Mouse (Mus musculus) intestine, embryonic 16.5 days (tissue): ENCODE measurements around the gene Mad1l1. TPM values are rescaled to one million over a fixed set of nuclear protein-coding genes. Genes with fewer than 3 reads are reported as not detected.

Experiments used
- ATAC-seq: fragments of 200-750 bp; cut with Nextera tagmentation; 2 replicates; pipeline ENCODE4 v1.8.0; 2017; ENCODE audit warnings: moderate TSS enrichment, moderate library complexity
- H3K27ac ChIP-seq: fragments of 300-500 bp; sonication (generic); 2 replicates; pipeline ENCODE4 v1.5.1; 2014; ENCODE audit warnings: mild to moderate bottlenecking, low read length
- H3K27me3 ChIP-seq: fragments of 300-500 bp; sonication (generic); replicated peaks from 2 replicates; pipeline ENCODE4 v1.6.1; 2014; ENCODE audit warnings: low read length, control low read depth, mixed read lengths; ENCODE audit not compliant: control insufficient read depth, insufficient read depth
- H3K36me3 ChIP-seq: fragments of 300-500 bp; sonication (generic); 2 replicates; pipeline ENCODE4 v1.6.1; 2014; ENCODE audit warnings: low read length, control low read depth; ENCODE audit not compliant: control insufficient read depth, insufficient read depth
- H3K4me1 ChIP-seq: fragments of 300-500 bp; sonication (generic); 2 replicates; pipeline ENCODE4 v1.6.1; 2014; ENCODE audit warnings: low read length, control low read depth, mixed read lengths; ENCODE audit not compliant: control insufficient read depth, insufficient read depth
- H3K4me2 ChIP-seq: fragments of 300-500 bp; sonication (generic); 2 replicates; pipeline ENCODE4 v1.6.1; 2014; ENCODE audit warnings: low read depth, low read length, control low read depth
- H3K4me3 ChIP-seq: fragments of 300-500 bp; sonication (generic); 2 replicates; pipeline ENCODE4 v1.5.1; 2014; ENCODE audit warnings: mild to moderate bottlenecking, low read length
- H3K9ac ChIP-seq: fragments of 300-500 bp; sonication (generic); 2 replicates; pipeline ENCODE4 v1.6.1; 2014; ENCODE audit warnings: low read depth, low read length
- H3K9me3 ChIP-seq: fragments of 300-500 bp; sonication (generic); 2 replicates; pipeline ENCODE4 v1.6.1; 2016; ENCODE audit warnings: low read length, control low read depth; ENCODE audit not compliant: control insufficient read depth
- WGBS: fragments of 180-500 bp; shearing (Covaris S2); extraction: QIAGEN DNeasy Blood & Tissue Kit; methylation state at CpG from one replicate; pipeline ENCODE4 v1.1.7; 2014; 5-methylcytosine and 5-hydroxymethylcytosine counted together
- polyA plus RNA-seq: library from polyadenylated mRNA; unstranded; fragments of >200 nt; fragmentation: Nextera tagmentation; extraction: Ambion mirVana; gene quantifications from 2 replicates; pipeline ENCODE4 v1.2.1, GENCODE M21; 2015

The Mad1l1 gene
- polyA plus RNA-seq, 1 experiment from 2014 or later, result 34.1 TPM

DNA sequence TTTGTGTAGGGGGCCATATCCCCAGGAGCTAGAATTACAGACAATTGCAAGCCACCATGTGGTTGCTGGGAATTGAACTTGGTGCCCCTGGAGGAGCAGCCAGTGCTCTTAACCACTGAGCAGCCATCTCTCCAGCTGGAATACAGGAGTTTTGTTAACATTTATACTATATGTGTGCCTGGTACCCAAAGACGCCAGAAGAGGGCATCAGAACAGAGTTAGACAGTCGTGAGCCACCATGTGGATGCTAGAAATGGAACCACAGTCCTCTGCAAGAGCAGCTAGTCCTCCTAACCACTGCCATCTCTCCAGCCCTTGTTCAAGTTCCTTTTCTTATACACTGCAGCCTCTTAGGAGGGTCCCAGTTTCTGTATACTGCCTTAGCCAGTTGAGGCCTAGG, 12.3 kb upstream of the Mad1l1 start:
- H3K4me1 ChIP-seq, result peaks cover 10% of the 10 kb centered on the region
- WGBS, result 36% methylated on average over 2 of the region's 2 CpGs
- no peaks in the 10 kb centered on the region for H3K9me3 ChIP-seq
- H3K9ac ChIP-seq, result no peak overlapping the region
- no peaks in the 10 kb centered on the region for H3K27me3 ChIP-seq
- no peak overlapping the region for H3K4me2 ChIP-seq
- no peak overlapping the region for H3K4me3 ChIP-seq
- H3K27ac ChIP-seq, result no peak overlapping the region
- ATAC-seq, result no peak
- peaks cover 12% of the 10 kb centered on the region for H3K36me3 ChIP-seq

DNA sequence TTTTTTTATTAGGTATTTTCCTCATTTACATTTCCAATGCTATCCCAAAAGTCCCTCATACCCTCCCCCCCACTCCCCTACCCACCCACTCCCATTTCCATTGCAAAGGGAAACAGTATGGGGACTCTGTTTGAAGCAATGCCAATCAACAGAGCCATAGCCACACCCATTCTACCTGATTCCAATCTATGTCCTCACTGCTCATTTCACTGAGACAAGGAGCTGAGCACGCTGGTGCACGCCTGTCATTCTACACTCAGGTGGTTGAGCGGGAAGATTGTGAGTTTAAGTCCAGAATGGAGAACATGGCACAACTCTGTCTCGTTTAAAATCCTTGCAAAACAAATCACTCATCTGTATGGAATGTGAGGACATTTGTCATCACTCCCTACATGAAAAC, 11.2 kb upstream of the Mad1l1 start:
- H3K9ac ChIP-seq, result no peak overlapping the region
- WGBS, result 56% methylated on average over 4 of the region's 4 CpGs
- H3K4me1 ChIP-seq, result peaks cover 10% of the 10 kb centered on the region
- H3K9me3 ChIP-seq, result no peaks in the 10 kb centered on the region
- H3K27ac ChIP-seq, result no peak overlapping the region
- no peak overlapping the region for H3K4me3 ChIP-seq
- peak overlapping the region; percentile 88; the same call in 1 of the 2 replicates for H3K4me2 ChIP-seq
- peaks cover 9% of the 10 kb centered on the region for H3K36me3 ChIP-seq
- peak; percentile 57; the same call in 1 of the 2 replicates for ATAC-seq
- H3K27me3 ChIP-seq, result no peaks in the 10 kb centered on the region

DNA sequence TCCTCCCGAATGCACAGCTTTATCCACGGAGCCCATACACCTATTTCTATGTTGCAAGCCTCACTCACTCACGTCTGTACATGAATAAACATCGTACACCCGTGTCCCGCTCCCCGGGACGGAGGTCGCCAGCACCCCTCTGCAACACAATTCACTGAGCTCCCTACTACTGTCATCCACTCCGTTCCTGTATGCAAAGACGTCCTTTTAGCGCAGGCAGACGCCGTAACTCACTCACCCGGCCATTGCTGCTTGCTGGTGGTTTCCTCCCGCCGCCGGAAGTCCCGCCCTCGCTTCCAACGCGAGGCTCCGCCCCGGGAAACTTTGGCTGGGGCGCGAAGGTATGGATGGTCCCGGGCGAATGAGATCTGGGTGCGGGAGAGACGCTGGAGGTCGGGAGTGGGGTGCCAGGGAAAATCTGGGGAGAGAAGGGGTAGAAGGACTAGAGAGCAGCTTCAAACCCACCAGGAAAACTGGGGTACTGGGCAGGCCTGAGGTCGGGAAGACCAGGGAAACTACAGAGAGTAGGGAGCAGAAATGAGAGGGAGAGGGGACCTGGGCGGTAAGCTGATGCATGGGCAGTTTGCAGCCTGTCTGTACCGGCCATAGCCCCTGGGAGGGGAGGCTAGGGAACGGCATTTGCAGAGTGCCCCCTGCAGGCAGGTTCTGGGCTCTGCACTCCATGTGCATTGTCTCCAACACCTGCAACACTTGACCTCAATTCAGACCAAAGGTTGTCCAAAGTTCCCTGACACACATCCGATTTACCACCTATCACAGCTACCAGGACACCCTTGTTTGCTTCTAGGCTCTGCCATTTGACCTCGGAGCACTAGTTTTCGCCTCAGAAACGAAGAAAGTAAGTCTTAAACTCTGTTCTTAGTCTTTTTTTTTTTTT, 10.5 kb upstream of the Mad1l1 start, which contains the start of gene Mrm2:
Mrm2 (minus strand) TSS at position 284 of the 898 bp plus-strand sequence.
- H3K36me3 ChIP-seq, result peaks cover 10% of the 10 kb centered on the region
- WGBS, result under 1% methylated on average over 39 of the region's 39 CpGs
- peak within 1 kb of the TSS; percentile 91 for H3K27ac ChIP-seq
- H3K9ac ChIP-seq, result peak within 1 kb of the TSS; percentile 81
- ATAC-seq, result peak; percentile 87
- H3K4me3 ChIP-seq, result peak within 1 kb of the TSS; percentile 75
- peak within 1 kb of the TSS; percentile 88 for H3K4me2 ChIP-seq
- H3K9me3 ChIP-seq, result no peaks in the 10 kb centered on the region
- H3K27me3 ChIP-seq, result no peaks in the 10 kb centered on the region
- peaks cover 10% of the 10 kb centered on the region for H3K4me1 ChIP-seq

DNA sequence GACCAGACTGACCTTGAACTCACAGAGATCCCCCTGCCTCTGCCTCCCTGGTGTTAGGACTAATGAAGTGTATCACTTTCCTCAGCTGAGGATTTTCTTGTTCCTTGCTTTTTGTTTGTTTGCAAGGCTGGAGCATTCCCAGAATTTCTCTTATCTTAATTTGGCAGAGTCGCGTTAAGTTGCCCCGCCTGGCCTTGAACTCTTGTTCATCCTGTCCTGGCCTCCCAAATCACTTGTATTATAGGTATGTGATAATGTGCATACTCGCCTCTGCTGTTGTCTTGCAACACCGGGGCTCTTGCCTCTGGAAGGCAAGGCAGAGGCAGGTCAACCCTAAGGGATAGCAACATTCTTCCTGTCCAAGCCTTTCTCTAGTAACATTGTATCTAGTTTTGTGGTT, 2.7 kb upstream of the Mad1l1 start:
- H3K9ac ChIP-seq, result no peak overlapping the region
- no peak overlapping the region for H3K27ac ChIP-seq
- WGBS, result 88% methylated on average over 5 of the region's 5 CpGs
- H3K4me2 ChIP-seq, result no peak overlapping the region
- peaks cover 8% of the 10 kb centered on the region; the same call in 1 of the 2 replicates for H3K36me3 ChIP-seq
- no peaks in the 10 kb centered on the region for H3K9me3 ChIP-seq
- no peak for ATAC-seq
- no peak overlapping the region for H3K4me3 ChIP-seq
- no peaks in the 10 kb centered on the region for H3K27me3 ChIP-seq
- peaks cover 6% of the 10 kb centered on the region; the same call in 1 of the 2 replicates for H3K4me1 ChIP-seq

DNA sequence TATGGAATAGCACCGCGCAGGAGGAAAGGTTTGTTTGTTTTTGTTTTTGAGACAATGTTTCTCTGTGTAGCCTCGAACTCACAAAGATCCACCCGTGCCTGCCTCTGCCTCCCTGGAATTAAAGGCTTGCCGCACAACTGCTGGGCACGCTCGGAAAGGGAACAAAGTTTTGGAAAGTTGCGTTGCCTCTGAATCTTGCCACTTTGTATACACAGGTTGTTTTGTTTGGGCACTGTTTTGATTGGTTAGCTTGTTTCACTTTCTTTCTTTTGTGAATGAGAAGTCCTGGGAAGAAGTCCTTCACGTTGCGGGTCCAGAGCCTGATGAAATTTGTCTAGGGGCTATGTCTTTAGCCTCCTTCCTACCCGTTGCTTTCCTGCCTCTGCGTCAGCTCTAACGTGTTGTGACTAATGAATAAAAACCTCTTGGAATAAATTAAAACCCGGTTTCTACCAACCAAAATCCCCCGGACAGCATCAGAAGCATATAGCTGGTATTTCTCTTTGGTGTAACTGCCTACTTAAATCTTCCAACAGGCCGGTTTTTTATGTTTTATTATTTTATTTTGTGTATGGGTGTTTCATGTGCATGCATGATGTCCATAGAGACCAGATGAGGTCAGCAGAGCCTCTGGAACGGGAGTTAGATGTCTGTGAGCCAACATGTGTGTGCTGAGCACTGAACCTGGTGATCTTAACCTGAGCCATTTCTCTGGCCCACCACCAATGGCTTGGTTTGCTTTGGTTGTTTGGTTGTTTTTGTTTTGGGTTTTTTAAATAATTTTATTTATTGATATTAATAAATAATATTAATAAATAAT, 614 bp upstream of the Mad1l1 start:
- 1% methylated on average over 17 of the region's 17 CpGs for WGBS
- ATAC-seq, result peak; percentile 32

DNA sequence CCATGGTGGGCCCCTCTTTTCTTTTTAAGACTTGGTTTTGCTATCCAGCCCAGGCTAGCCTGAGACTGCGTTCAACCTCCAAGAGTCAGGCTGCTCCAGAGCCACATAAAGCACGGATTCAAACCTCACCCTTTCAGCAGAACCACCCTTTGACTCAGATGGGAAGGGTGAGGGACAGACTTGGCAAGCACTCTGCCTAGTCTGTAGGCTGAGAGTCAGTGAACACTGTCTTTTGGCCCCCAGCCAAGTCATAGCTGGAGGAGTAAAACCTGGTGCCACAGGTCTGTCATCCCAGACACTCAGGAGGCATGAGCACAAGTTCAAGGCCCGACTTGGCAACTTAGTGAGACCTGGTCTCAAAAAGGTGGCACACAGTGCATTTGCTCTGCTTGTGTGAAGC, 4.6 kb downstream of the Mad1l1 start:
- 81% methylated on average over 3 of the region's 3 CpGs for WGBS
- Histone ChIP-seq H3K4me1 (peaks cover 6% of the 10 kb centered on the region; the same call in 1 of the 2 replicates), H3K27me3 (no peaks in the 10 kb centered on the region), H3K9me3 (no peaks in the 10 kb centered on the region), H3K4me2 (no peak overlapping the region), H3K4me3 (no peak overlapping the region), H3K36me3 (no peaks in the 10 kb centered on the region), H3K9ac (no peak overlapping the region), H3K27ac (no peak overlapping the region)
- no peak for ATAC-seq

More for the DNA sequence above, 614 bp upstream of the Mad1l1 start:
- Histone ChIP-seq H3K27me3 (no peaks in the 10 kb centered on the region), H3K4me1 (peaks cover 6% of the 10 kb centered on the region; the same call in 1 of the 2 replicates), H3K4me3 (peak overlapping the region; percentile 96), H3K27ac (peak overlapping the region; percentile 68), H3K9ac (peak overlapping the region; percentile 98), H3K36me3 (no peaks in the 10 kb centered on the region), H3K9me3 (no peaks in the 10 kb centered on the region), H3K4me2 (peak overlapping the region; percentile 62)

DNA sequence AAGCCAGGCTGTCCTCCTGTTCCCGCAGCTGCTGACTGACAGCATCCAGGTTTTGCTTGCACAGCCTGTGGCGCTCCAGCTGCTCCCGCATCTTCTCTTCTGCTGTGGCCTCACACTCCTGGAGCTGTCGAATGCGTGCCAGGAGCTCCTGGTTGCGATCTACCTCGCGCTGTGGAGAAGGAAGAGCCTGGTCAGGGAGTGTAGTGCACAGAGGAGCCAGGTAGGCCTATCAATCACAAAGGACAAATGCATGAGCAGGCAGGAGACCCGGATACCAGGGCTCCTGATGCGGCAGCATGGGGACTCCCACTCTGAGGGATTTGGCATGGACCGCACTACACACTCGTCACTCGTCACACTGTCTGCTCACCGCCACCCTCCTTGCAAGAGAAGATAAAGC, 13.8 kb downstream of the Mad1l1 start:
- Histone ChIP-seq H3K9ac (no peak overlapping the region), H3K27ac (no peak overlapping the region), H3K4me3 (no peak overlapping the region), H3K4me1 (no peaks in the 10 kb centered on the region), H3K36me3 (peaks cover 15% of the 10 kb centered on the region), H3K9me3 (no peaks in the 10 kb centered on the region), H3K27me3 (no peaks in the 10 kb centered on the region), H3K4me2 (no peak overlapping the region)
- no peak for ATAC-seq
- 94% methylated on average over 14 of the region's 14 CpGs for WGBS

DNA sequence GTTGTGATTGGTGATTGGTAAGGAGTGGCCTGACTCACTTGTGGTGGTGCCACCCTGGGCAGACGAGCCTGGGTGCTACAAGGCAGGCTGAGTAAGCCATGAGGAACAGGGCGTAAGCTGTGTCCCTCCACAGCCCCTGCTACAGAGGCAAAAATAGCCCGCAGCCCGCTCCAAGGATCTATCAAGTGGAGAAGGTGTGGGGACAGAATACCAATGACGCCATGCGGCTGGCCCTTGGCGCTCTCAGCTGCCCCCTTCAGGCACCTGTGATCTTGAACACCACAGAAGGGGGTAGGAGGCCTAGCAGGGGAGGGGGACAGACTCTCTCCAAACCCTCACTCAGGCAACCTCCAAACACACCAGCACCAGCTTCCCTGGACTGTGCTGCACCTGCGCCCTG, 15.3 kb downstream of the Mad1l1 start:
- 87% methylated on average over 8 of the region's 8 CpGs for WGBS

DNA sequence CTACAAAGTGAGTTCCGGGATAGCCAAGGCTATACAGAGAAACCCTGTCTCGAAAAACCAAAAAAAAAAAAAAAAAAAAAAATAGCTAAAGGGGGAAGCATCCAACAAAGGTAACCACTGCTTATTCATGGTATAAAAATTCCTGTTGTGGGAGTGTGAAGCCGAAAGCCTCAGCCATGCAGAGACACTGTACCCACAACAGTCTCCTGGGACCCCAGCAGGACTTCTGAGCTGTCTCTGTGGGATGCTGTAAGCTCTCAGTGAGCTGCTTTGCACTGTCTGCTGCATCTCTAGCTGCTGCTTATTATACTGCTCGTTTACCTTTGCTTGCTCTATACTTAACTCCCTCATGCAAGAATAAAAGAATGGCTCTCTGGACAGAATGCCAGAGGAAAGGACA, 23.1 kb downstream of the Mad1l1 start:
- no peak for ATAC-seq
- H3K27me3 ChIP-seq, result no peaks in the 10 kb centered on the region
- H3K4me3 ChIP-seq, result no peak overlapping the region
- WGBS, result 80% methylated on average over 4 of the region's 4 CpGs
- H3K36me3 ChIP-seq, result peaks cover 14% of the 10 kb centered on the region
- H3K27ac ChIP-seq, result no peak overlapping the region
- H3K4me2 ChIP-seq, result no peak overlapping the region
- no peaks in the 10 kb centered on the region for H3K9me3 ChIP-seq
- no peaks in the 10 kb centered on the region for H3K4me1 ChIP-seq
- H3K9ac ChIP-seq, result no peak overlapping the region

More for the DNA sequence above, 15.3 kb downstream of the Mad1l1 start:
- no peak overlapping the region for H3K27ac ChIP-seq
- no peak for ATAC-seq
- H3K36me3 ChIP-seq, result peaks cover 20% of the 10 kb centered on the region
- no peak overlapping the region for H3K9ac ChIP-seq
- H3K4me1 ChIP-seq, result no peaks in the 10 kb centered on the region
- no peak overlapping the region for H3K4me3 ChIP-seq
- H3K27me3 ChIP-seq, result no peaks in the 10 kb centered on the region
- H3K4me2 ChIP-seq, result no peak overlapping the region
- no peaks in the 10 kb centered on the region for H3K9me3 ChIP-seq
